Mouse (Mus musculus) E14TG2a.4 (cell line): ENCODE data around the gene Fanci.

Experiments
- CTCF ChIP-seq: conservative IDR thresholded peaks from 2 replicates; pipeline ENCODE4 v1.5.1; 2014; ENCODE audit warnings: low read length
- POU5F1 ChIP-seq: IDR thresholded peaks from 2 replicates; pipeline ENCODE4 v1.6.1; 2014; ENCODE audit warnings: low read length, borderline replicate concordance

DNA sequence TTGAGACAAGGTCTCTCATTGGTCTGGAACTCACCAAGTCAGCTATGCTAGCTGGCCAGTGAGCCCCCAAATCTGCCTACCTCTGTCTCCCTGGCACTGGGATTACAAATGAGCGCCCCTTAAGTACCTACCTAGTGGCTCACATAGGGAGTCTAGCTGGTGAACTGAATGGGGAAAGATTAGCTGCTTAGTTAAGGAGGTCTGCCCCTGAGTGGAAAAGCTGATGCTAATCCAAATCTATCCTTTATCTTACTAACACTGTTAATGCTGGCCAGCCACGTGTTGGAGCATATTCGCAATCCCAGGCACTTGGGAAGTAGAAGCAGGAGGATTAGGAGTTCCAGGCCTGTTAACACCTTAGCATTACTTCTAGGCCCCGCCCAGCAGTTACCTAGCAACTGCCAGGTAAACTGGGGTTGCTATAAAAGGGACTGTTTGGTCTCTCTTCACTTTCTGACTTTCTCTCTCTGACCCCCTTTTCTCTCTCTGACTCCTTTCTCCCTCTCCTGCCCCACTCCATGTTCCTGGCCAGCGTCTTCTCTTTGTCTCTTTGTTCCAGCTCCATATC is 1.5 kb upstream of the Fanci start:
- TF ChIP-seq CTCF (no peak), POU5F1 (no peak)
